Mouse (Mus musculus): Measurements from ENCODE around the gene Ltbp1. TPM values are rescaled to one million over a fixed set of nuclear protein-coding genes. Genes with fewer than 3 reads are reported as not detected.

Ltbp1 gene
- polyA plus RNA-seq, 1 experiment from 2014 or later: 78.6 TPM

- H3K27me3 ChIP-seq: no peaks in the 10 kb centered on the region
- WGBS: 60% methylated on average over 5 of the region's 5 CpGs
- H3K27ac ChIP-seq: no peak overlapping the region
- H3K36me3 ChIP-seq: no peaks in the 10 kb centered on the region
- H3K4me3 ChIP-seq: no peak overlapping the region
- peaks cover 5% of the 10 kb centered on the region for H3K4me1 ChIP-seq
- no peak overlapping the region for H3K4me2 ChIP-seq
- no peaks in the 10 kb centered on the region for H3K9me3 ChIP-seq
- no peak for ATAC-seq (ENCODE audit: insufficient number of reproducible peaks, low FRiP score, low TSS enrichment, low read depth)
- no peak overlapping the region for H3K9ac ChIP-seq
Measured at GRCm38 (mm10) chr17:75438162-75438561, 432.8 kb downstream of the Ltbp1 start.

GRCm38 (mm10) chr17:75439062-75439461 is 433.7 kb downstream of the Ltbp1 start:
- Histone ChIP-seq H3K9ac (no peak overlapping the region), H3K9me3 (no peaks in the 10 kb centered on the region), H3K4me2 (no peak overlapping the region), H3K4me3 (no peak overlapping the region), H3K36me3 (no peaks in the 10 kb centered on the region), H3K27me3 (no peaks in the 10 kb centered on the region), H3K4me1 (peaks cover 8% of the 10 kb centered on the region), H3K27ac (no peak overlapping the region)
- WGBS: 89% methylated on average over 14 of the region's 14 CpGs
- no peak for ATAC-seq (ENCODE audit: insufficient number of reproducible peaks, low FRiP score, low TSS enrichment, low read depth)

- no peak for ATAC-seq (ENCODE audit: insufficient number of reproducible peaks, low FRiP score, low TSS enrichment, low read depth)
- 60% methylated on average over 7 of the region's 7 CpGs for WGBS
Measured at GRCm38 (mm10) chr17:75440619-75441018, 435.3 kb downstream of the Ltbp1 start.

GRCm38 (mm10) chr17:75441260-75441830 is 436.0 kb downstream of the Ltbp1 start:
- peaks cover 8% of the 10 kb centered on the region for H3K4me1 ChIP-seq
- no peak overlapping the region for H3K27ac ChIP-seq
- ATAC-seq (ENCODE audit: insufficient number of reproducible peaks, low FRiP score, low TSS enrichment, low read depth): no peak
- H3K27me3 ChIP-seq: no peaks in the 10 kb centered on the region
- H3K4me3 ChIP-seq: no peak overlapping the region
- no peaks in the 10 kb centered on the region for H3K9me3 ChIP-seq
- 28% methylated on average over 5 of the region's 5 CpGs for WGBS
- no peak overlapping the region for H3K4me2 ChIP-seq
- H3K9ac ChIP-seq: no peak overlapping the region
- H3K36me3 ChIP-seq: no peaks in the 10 kb centered on the region

More at GRCm38 (mm10) chr17:75440619-75441018, 435.3 kb downstream of the Ltbp1 start:
- Histone ChIP-seq H3K36me3 (no peaks in the 10 kb centered on the region), H3K9me3 (no peaks in the 10 kb centered on the region), H3K27me3 (no peaks in the 10 kb centered on the region), H3K4me1 (peaks cover 8% of the 10 kb centered on the region), H3K4me2 (no peak overlapping the region), H3K9ac (no peak overlapping the region), H3K27ac (no peak overlapping the region), H3K4me3 (no peak overlapping the region)
